Mouse (Mus musculus) midbrain, embryonic 16.5 days (tissue): ENCODE results near the gene Ss18l1. TPM values are rescaled to one million over a fixed set of nuclear protein-coding genes. Genes with fewer than 3 reads are reported as not detected.
A peak's percentile ranks its signal among the peaks of the same experiment; 100 is the strongest.

Experiments used
- ATAC-seq: fragments of 200-750 bp; cut with Nextera tagmentation; 2 replicates; pipeline ENCODE4 v1.8.0; 2017; ENCODE audit warnings: moderate TSS enrichment
- H3K27ac ChIP-seq: fragments of 300-500 bp; sonication (generic); 2 replicates; pipeline ENCODE4 v1.5.1; 2014; ENCODE audit warnings: mild to moderate bottlenecking, low read length, mixed read lengths
- H3K27me3 ChIP-seq: fragments of 300-500 bp; sonication (generic); 2 replicates; pipeline ENCODE4 v1.6.1; 2014; ENCODE audit warnings: low read depth, low read length, mixed read lengths; ENCODE audit not compliant: control insufficient read depth, insufficient read depth
- H3K36me3 ChIP-seq: fragments of 300-500 bp; sonication (generic); 2 replicates; pipeline ENCODE4 v1.6.1; 2014; ENCODE audit warnings: mild to moderate bottlenecking, low read length, moderate library complexity, mixed read lengths; ENCODE audit not compliant: control insufficient read depth, insufficient read depth
- H3K4me1 ChIP-seq: fragments of 300-500 bp; sonication (generic); 2 replicates; pipeline ENCODE4 v1.6.1; 2014; ENCODE audit warnings: mild to moderate bottlenecking, low read length, mixed read lengths; ENCODE audit not compliant: control insufficient read depth, insufficient read depth
- H3K4me2 ChIP-seq: fragments of 300-500 bp; sonication (generic); 2 replicates; pipeline ENCODE4 v1.6.1; 2014; ENCODE audit warnings: mild to moderate bottlenecking, low read length, mixed read lengths
- H3K4me3 ChIP-seq: fragments of 300-500 bp; sonication (generic); 2 replicates; pipeline ENCODE4 v1.5.1; 2014; ENCODE audit warnings: low read depth, mild to moderate bottlenecking, low read length, moderate library complexity, mixed read lengths
- H3K9ac ChIP-seq: fragments of 300-500 bp; sonication (generic); 2 replicates; pipeline ENCODE4 v1.6.1; 2014; ENCODE audit warnings: low read depth, low read length, mixed read lengths
- H3K9me3 ChIP-seq: fragments of 300-500 bp; sonication (generic); replicated peaks from 2 replicates; pipeline ENCODE4 v1.6.1; 2014; ENCODE audit warnings: mild to moderate bottlenecking, low read length, mixed read lengths; ENCODE audit not compliant: control insufficient read depth, poor library complexity, severe bottlenecking
- WGBS: fragments of 180-500 bp; shearing (Covaris S2); extraction: QIAGEN DNeasy Blood & Tissue Kit; methylation state at CpG from one replicate; pipeline ENCODE4 v1.1.7; 2014; 5-methylcytosine and 5-hydroxymethylcytosine counted together
- polyA plus RNA-seq: library from polyadenylated mRNA; unstranded; fragments of >200 nt; fragmentation: Nextera tagmentation; extraction: Ambion mirVana; gene quantifications from 2 replicates; pipeline ENCODE4 v1.2.1, GENCODE M21; 2015

Gene Ss18l1
- polyA plus RNA-seq, 1 experiment from 2014 or later: 70.4 TPM

DNA sequence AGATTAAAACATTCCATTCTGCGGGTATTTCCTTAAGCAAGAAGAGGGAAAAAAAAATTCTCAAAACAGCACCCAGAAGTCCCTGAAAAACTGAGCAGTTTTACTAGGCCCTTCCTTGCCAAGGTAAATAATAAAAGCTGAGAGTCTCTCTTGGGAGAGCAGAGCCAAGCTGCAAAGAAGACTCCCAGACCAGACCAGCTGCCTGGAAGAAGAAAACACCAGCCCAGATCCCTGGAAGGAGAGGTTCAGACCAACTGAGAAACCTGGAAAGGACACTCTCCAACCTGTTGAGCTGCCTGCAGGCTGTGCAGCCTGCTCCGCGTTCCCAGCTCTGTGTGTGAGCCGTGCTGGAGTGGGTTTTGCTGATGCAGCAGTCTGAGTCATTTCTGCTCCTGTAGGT, 24.7 kb upstream of the Ss18l1 start:
- Histone ChIP-seq H3K27ac (no peak overlapping the region), H3K36me3 (no peaks in the 10 kb centered on the region), H3K4me1 (no peaks in the 10 kb centered on the region), H3K27me3 (peaks cover 10% of the 10 kb centered on the region), H3K4me3 (no peak overlapping the region), H3K9ac (no peak overlapping the region), H3K9me3 (no peaks in the 10 kb centered on the region), H3K4me2 (no peak overlapping the region)
- ATAC-seq: no peak
- 67% methylated on average over 4 of the region's 4 CpGs for WGBS

DNA sequence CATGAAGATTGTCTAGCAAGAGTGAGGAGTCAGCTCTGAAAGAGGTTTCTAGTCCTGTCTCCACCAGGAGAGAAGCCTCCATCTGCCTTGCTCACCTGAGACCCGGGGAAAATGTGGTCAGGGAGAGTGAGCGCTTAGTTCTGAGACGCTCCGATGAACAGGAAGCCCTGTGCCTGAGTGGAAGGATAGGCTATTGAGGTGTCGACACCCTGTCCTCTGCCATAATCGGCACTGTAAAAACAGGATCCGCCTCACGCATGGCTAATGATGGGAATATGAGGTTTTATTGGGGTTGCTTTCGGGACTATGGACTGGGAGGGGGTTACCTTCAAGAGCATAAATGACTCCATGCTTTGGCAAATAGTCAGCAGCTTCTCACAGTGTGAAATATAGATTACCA, 23.7 kb upstream of the Ss18l1 start:
- Histone ChIP-seq H3K27ac (no peak overlapping the region), H3K9ac (no peak overlapping the region), H3K4me3 (no peak overlapping the region), H3K4me2 (no peak overlapping the region), H3K36me3 (no peaks in the 10 kb centered on the region), H3K27me3 (peaks cover 16% of the 10 kb centered on the region), H3K9me3 (no peaks in the 10 kb centered on the region), H3K4me1 (no peaks in the 10 kb centered on the region)
- ATAC-seq: no peak
- WGBS: 84% methylated on average over 9 of the region's 9 CpGs

DNA sequence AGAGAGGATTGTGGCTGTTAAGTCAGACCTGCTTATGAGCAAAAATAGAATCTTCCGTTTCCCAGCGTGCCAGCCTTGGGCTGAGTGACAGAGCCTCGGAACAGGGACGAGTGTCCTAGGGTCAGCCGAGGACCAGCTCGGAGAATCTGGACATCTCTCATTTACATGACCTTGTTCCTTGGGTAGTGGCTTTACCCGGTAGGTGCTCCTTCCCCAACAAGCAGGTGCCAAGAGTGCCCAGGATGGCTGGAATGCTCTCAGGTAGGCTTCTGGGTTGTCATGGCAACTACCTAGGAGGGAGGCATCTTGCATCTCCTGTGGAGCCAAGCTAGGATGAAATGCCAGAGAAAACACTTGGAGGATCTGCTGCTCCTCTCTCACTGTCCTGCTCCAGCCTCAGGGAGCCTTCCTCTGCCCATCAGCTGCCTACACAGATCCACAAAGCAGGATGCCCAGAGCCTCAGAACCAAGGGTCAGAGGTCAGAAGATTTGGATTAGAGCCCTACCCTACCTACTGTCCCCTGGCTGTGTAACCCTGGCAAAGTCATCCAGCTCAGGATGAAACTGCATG, 22.1 kb upstream of the Ss18l1 start:
- no peak overlapping the region for H3K4me2 ChIP-seq
- WGBS: 77% methylated on average over 7 of the region's 7 CpGs
- H3K9ac ChIP-seq: no peak overlapping the region
- H3K27ac ChIP-seq: no peak overlapping the region
- H3K36me3 ChIP-seq: no peaks in the 10 kb centered on the region
- H3K4me1 ChIP-seq: no peaks in the 10 kb centered on the region
- no peak overlapping the region for H3K4me3 ChIP-seq
- no peaks in the 10 kb centered on the region for H3K9me3 ChIP-seq
- ATAC-seq: no peak
- H3K27me3 ChIP-seq: peaks cover 16% of the 10 kb centered on the region

DNA sequence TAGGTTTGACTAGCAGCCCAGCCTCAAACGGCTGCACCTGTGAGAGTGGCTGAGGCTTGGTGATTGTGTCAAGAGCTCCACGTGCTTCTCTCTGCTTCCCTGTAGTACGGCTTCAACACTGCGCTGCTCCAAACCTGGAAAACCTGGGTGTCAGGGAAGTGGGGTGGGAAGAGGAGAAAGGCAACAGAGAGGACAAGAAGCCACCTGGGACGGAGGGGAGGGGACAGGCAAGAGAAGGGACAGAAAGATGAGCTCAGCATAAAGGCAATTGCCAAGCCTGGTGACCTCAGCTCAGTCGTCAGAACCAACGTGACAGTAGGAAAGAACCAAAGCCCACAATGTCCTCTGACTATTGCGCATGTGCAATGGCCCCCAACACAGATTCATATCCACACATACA, 21.4 kb upstream of the Ss18l1 start:
- no peak for ATAC-seq
- H3K4me1 ChIP-seq: peaks cover under 1% of the 10 kb centered on the region; the same call in 1 of the 2 replicates
- H3K4me2 ChIP-seq: no peak overlapping the region
- no peak overlapping the region for H3K27ac ChIP-seq
- no peak overlapping the region for H3K9ac ChIP-seq
- peaks cover 16% of the 10 kb centered on the region for H3K27me3 ChIP-seq
- no peaks in the 10 kb centered on the region for H3K9me3 ChIP-seq
- no peaks in the 10 kb centered on the region for H3K36me3 ChIP-seq
- no peak overlapping the region for H3K4me3 ChIP-seq
- WGBS: 80% methylated on average over 8 of the region's 8 CpGs

GRCm38 (mm10) chr2:180022751-180023150, 19.6 kb upstream of the Ss18l1 start:
- WGBS: 71% methylated on average over 6 of the region's 6 CpGs
- no peaks in the 10 kb centered on the region for H3K9me3 ChIP-seq
- peaks cover 18% of the 10 kb centered on the region for H3K4me1 ChIP-seq
- no peak overlapping the region for H3K4me2 ChIP-seq
- H3K27ac ChIP-seq: no peak overlapping the region
- H3K27me3 ChIP-seq: peaks cover 16% of the 10 kb centered on the region
- no peak for ATAC-seq
- no peaks in the 10 kb centered on the region; the same call in 1 of the 2 replicates for H3K36me3 ChIP-seq
- H3K9ac ChIP-seq: no peak overlapping the region
- H3K4me3 ChIP-seq: no peak overlapping the region

DNA sequence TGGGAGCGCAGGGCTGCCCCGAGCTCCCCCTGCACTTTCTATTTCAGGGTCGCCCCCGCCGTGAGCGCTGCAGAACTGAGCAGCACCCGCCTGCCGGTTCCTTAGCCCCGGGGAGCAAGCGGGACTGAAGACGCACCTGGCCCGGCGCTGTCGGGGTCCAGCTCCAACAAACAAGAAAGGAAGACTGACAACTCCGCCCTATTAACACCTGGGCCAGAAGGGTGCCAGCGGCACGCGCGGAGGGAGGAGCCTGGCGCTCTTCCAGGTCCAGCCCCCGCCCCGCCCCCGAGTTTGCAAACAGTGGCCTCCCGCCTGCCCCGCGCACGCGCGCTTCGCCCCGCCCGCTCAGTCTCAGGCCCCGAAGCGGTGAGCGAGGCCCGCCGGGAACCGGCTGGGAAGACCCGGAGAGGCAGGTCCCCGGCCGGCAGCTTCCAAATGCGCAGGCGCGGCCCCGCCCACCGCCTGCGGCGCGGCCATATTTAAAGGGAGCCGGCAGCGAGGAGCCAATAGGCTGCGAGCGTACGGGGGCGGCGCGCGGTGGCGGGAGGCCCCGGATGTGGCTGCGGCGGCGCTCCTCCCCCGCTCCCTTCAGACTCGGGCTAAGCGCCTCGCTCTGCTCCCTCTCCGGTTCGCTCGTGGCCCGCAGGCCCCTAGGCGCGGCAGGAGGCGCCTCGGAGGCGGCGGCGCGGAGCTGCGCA, 17.8 kb upstream of the Ss18l1 start, which contains the start of gene Lsm14b:
TSS of gene Lsm14b (plus strand) at position 587 of the 698 bp plus-strand sequence.
- peak within 1 kb of the TSS; percentile 80 for H3K4me3 ChIP-seq
- H3K36me3 ChIP-seq: peaks cover 2% of the 10 kb centered on the region; the same call in 1 of the 2 replicates
- no peaks in the 10 kb centered on the region for H3K9me3 ChIP-seq
- peak within 1 kb of the TSS; percentile 97 for H3K27ac ChIP-seq
- H3K4me2 ChIP-seq: peak within 1 kb of the TSS; percentile 92
- peaks cover 16% of the 10 kb centered on the region for H3K27me3 ChIP-seq
- peak within 1 kb of the TSS; percentile 97 for H3K9ac ChIP-seq
- peaks cover 32% of the 10 kb centered on the region for H3K4me1 ChIP-seq
- peak; percentile 95 for ATAC-seq
- WGBS: under 1% methylated on average over 41 of the region's 80 CpGs

DNA sequence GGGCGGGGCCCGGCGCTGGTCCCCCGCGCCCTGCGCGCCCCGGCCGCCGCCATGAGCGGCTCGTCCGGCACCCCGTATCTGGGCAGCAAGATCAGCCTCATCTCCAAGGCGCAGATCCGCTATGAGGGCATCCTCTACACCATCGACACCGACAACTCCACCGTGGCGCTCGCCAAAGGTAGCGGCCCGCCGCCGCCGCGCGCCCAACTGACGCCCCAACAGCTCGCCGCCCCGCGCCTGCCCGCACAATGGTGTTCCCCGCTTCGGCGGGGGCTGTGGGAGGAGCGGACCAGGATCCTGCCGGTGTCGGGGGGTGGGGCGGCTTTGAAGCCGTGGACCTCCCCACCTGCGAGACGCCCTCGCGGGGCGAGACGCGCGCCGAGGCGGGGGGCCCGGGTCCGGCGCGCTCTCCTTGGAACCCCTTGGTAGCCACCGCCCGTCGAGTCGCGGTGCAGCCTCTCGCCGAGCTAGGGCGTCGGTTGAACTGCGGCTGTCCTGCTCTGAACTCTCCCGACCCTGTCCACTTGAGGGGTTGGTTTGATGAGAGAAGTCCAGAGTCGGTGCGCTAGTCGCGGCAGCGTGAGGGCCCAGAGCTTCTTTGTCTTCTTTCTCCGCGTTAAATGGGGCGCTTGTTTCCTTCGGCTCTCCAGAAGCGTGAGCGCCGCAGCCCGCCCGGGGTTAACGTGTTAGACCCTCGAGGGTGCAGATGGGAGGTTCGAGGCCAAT, 17.0 kb upstream of the Ss18l1 start:
- H3K9ac ChIP-seq: peak overlapping the region; percentile 97
- peak; percentile 54 for ATAC-seq
- no peaks in the 10 kb centered on the region for H3K9me3 ChIP-seq
- peaks cover 16% of the 10 kb centered on the region for H3K27me3 ChIP-seq
- peak overlapping the region; percentile 90 for H3K4me2 ChIP-seq
- H3K36me3 ChIP-seq: peaks cover 6% of the 10 kb centered on the region; the same call in 1 of the 2 replicates
- WGBS: 0% methylated on average over 76 of the region's 84 CpGs
- H3K4me3 ChIP-seq: peak overlapping the region; percentile 80
- H3K27ac ChIP-seq: peak overlapping the region; percentile 97
- peaks cover 32% of the 10 kb centered on the region for H3K4me1 ChIP-seq

- no peak for ATAC-seq
- Histone ChIP-seq H3K9me3 (no peaks in the 10 kb centered on the region), H3K9ac (peak overlapping the region; percentile 97), H3K27me3 (peaks cover 16% of the 10 kb centered on the region), H3K4me1 (peaks cover 32% of the 10 kb centered on the region), H3K36me3 (peaks cover 10% of the 10 kb centered on the region; the same call in 1 of the 2 replicates), H3K27ac (peak overlapping the region; percentile 97), H3K4me3 (peak overlapping the region; percentile 80), H3K4me2 (peak overlapping the region; percentile 90)
- WGBS: 6% methylated on average over 6 of the region's 6 CpGs
These were observed 16.5 kb upstream of the Ss18l1 start for GRCm38 (mm10) chr2:180025861-180026200.

- WGBS: 76% methylated on average over 9 of the region's 9 CpGs
- Histone ChIP-seq H3K36me3 (peaks cover 23% of the 10 kb centered on the region), H3K27ac (no peak overlapping the region), H3K9me3 (no peaks in the 10 kb centered on the region), H3K9ac (peak overlapping the region; percentile 97), H3K27me3 (peaks cover 4% of the 10 kb centered on the region), H3K4me3 (peak overlapping the region; percentile 80), H3K4me1 (peaks cover 32% of the 10 kb centered on the region), H3K4me2 (peak overlapping the region; percentile 90)
- no peak for ATAC-seq
These were observed 14.5 kb upstream of the Ss18l1 start for GRCm38 (mm10) chr2:180027768-180028167.
